In the genomic region with DNA sequence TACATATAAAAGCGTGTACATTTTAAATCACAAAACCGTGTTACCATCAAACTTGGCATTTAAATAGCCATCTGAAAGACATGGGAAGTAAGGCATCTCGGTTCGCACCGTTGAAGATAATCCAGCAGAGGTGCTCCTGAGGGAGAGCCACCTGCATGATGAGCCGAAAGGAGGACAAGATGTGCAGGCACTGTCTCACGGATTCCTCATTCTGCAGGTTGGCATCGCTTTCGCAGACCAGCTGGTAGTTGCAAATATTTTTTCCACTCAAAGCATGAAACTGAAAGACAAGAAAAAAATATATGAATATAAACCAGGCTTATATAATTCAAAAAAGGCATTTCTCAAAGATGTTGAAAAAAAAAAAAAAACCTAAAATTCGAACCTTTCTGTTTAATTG, we compare ENCODE assay signal across 19 mouse cellular contexts. TPM values are rescaled to one million over a fixed set of nuclear protein-coding genes. Genes with fewer than 3 reads are reported as not detected.
DNase-seq lines count a peak whose midpoint lies in the region; ATAC-seq and TF ChIP-seq lines count a peak whose summit lies in the region.
"Had no signal": no experiment of that assay in that cellular context is flagged by ENCODE, and none has a peak within 500 bp of the region (broad histone marks: within the 10 kb centered on the region; RNA-seq: fewer than 3 reads in every experiment).

No protein-coding gene starts in this region.

- no peak overlapping the region for H3K9ac ChIP-seq in kidney, embryonic 16.5 days (replicated peaks; ENCODE audit: low read length)
- H3K9ac ChIP-seq: embryonic facial prominence, embryonic 12.5 days; forebrain, embryonic 12.5 days; hindbrain, embryonic 13.5 days had no signal

- H3K27me3 ChIP-seq in kidney, embryonic 16.5 days (ENCODE audit: insufficient read depth, low read length) = no peaks in the 10 kb centered on the region
- H3K27me3 ChIP-seq: embryonic facial prominence, embryonic 12.5 days; forebrain, embryonic 12.5 days; hindbrain, embryonic 13.5 days had no signal

- H3K4me2 ChIP-seq in kidney, embryonic 16.5 days (replicated peaks; ENCODE audit: low read depth, low read length) = no peak overlapping the region
- H3K4me2 ChIP-seq: embryonic facial prominence, embryonic 12.5 days; forebrain, embryonic 12.5 days; hindbrain, embryonic 13.5 days had no signal

- no peak for ATAC-seq in kidney, embryonic 16.5 days (ENCODE audit: low FRiP score, low TSS enrichment)
- ATAC-seq: forebrain, embryonic 16.5 days; hindbrain, postnatal 0 days had no signal

- H3K27ac ChIP-seq in left cerebral cortex, adult 2 months = peak overlapping the region; percentile 45; the same call in 1 of the 2 replicates
- H3K27ac ChIP-seq in kidney, embryonic 16.5 days (ENCODE audit: low read length) = no peak overlapping the region
- H3K27ac ChIP-seq: embryonic facial prominence, embryonic 12.5 days; forebrain, embryonic 12.5 days; heart, embryonic 10.5 days; hindbrain, embryonic 13.5 days; hindbrain, postnatal 0 days had no signal

- intact Hi-C loops in left cerebral cortex, adult 2 months (cut with DNase I) = no loop called here

- H3K4me3 ChIP-seq in left cerebral cortex, adult 2 months = no peak overlapping the region
- H3K4me3 ChIP-seq in kidney, embryonic 16.5 days (ENCODE audit: low read length) = no peak overlapping the region
- H3K4me3 ChIP-seq: embryonic facial prominence, embryonic 12.5 days; forebrain, embryonic 12.5 days; heart, embryonic 10.5 days; hindbrain, embryonic 13.5 days had no signal

- no peak; the same call in 1 of the 2 replicates for TF ChIP-seq CTCF in left cerebral cortex, adult 2 months (IDR thresholded peaks at IDR 0.05)

- no peaks in the 10 kb centered on the region for H3K4me1 ChIP-seq in kidney, embryonic 16.5 days (ENCODE audit: insufficient read depth, low read length)
- H3K4me1 ChIP-seq: embryonic facial prominence, embryonic 12.5 days had no signal

- no peaks in the 10 kb centered on the region for H3K36me3 ChIP-seq in kidney, embryonic 16.5 days (ENCODE audit: insufficient read depth, low read length)
- H3K36me3 ChIP-seq: embryonic facial prominence, embryonic 12.5 days; forebrain, embryonic 12.5 days; heart, embryonic 10.5 days; hindbrain, embryonic 13.5 days had no signal

- 87% methylated on average over 10 of the region's 10 CpGs for WGBS in kidney, embryonic 16.5 days

- peak; percentile 80 for DNase-seq in heart, adult 11 months
- DNase-seq in heart, postnatal 4 days = no peak
- no peak for DNase-seq in left cerebral cortex, adult 2 months (ENCODE audit: extremely low spot score in 1 of 2, low spot score in 2 of 2)
- no peak for DNase-seq in left cerebral cortex, adult 11 months (ENCODE audit: low spot score)
- peak; percentile 75 for DNase-seq in brain, adult 2 months (ENCODE audit: low read depth, low spot score)
- peak; percentile 56 to 59 for DNase-seq in right cerebral cortex, postnatal 10 days (ENCODE audit: low spot score in 2 of 2)
- DNase-seq: adrenal gland, adult 2 months; adrenal gland, postnatal 25 days; cerebellum, adult 8-10 months; gastrocnemius, postnatal 36 days; heart, adult 18-20 months; heart, postnatal 10 days had no signal

- no peaks in the 10 kb centered on the region for H3K9me3 ChIP-seq in kidney, embryonic 16.5 days (ENCODE audit: low read length)
- H3K9me3 ChIP-seq: embryonic facial prominence, embryonic 12.5 days; forebrain, embryonic 12.5 days; heart, embryonic 10.5 days; hindbrain, embryonic 13.5 days had no signal

RNA-seq across cellular contexts. Expression of a gene that starts 16.4 kb away (rescaled TPM):
- under 1 TPM; 0.45 to 0.79 TPM for total RNA-seq in heart, postnatal 4 days (2021)
- 10 to 100 TPM; 21.4 to 23.4 TPM for total RNA-seq in left cerebral cortex, adult 2 months (2021)
- polyA plus RNA-seq in kidney, embryonic 16.5 days (2015; fragmentation: Nextera tagmentation; extraction: Ambion mirVana) = 0.40 and 0.78 TPM in 2 replicates

Comparison
In these comparisons a context has a peak if more than half of its experiments do, and no peak if none do; other contexts are left out.
1. DNase-seq: peak in heart, adult 11 months (single experiment), brain, adult 2 months (single experiment) and right cerebral cortex, postnatal 10 days (2 of 2); none in heart, postnatal 4 days (single experiment), left cerebral cortex, adult 2 months (0 of 2) and left cerebral cortex, adult 11 months (single experiment).
2. RNA of a gene that starts 16.4 kb away (total RNA-seq): 21.4 to 23.4 TPM in left cerebral cortex, adult 2 months; 0.45 to 0.79 TPM in heart, postnatal 4 days; every median in the first group is over 10 times any median in the second.